Mouse (Mus musculus) megakaryocyte, embryonic 14.5 days (primary cell): ENCODE measurements around the gene Notch4. TPM values are rescaled to one million over a fixed set of nuclear protein-coding genes. Genes with fewer than 3 reads are reported as not detected.

ENCODE experiments used
- H3K27me3 ChIP-seq: replicated peaks from 2 replicates; pipeline ENCODE3; 2012; ENCODE audit warnings: inconsistent platforms
- H3K36me3 ChIP-seq: replicated peaks from 2 replicates; pipeline ENCODE3; 2012; ENCODE audit warnings: low read length, inconsistent platforms, mixed read lengths
- H3K4me1 ChIP-seq: 2 replicates; pipeline ENCODE4 v1.6.1; 2012; ENCODE audit warnings: inconsistent platforms
- H3K4me3 ChIP-seq: replicated peaks from 2 replicates; pipeline ENCODE3; 2012; ENCODE audit warnings: moderate library complexity, mild to moderate bottlenecking, inconsistent platforms
- H3K9me3 ChIP-seq: 2 replicates; pipeline ENCODE4 v1.6.1; 2012; ENCODE audit warnings: inconsistent platforms
- FLI1 ChIP-seq: IDR thresholded peaks from 2 replicates; pipeline ENCODE4 v1.6.1; 2012; ENCODE audit warnings: low read length, inconsistent platforms, mixed read lengths
- GATA1 ChIP-seq: IDR thresholded peaks from 3 replicates; pipeline ENCODE4 v1.6.1; 2012; ENCODE audit warnings: mixed read lengths, low read length, inconsistent platforms, borderline replicate concordance
- polyA plus RNA-seq: library from polyadenylated mRNA; stranded (reverse); fragments of >175 nt; gene quantifications from 2 replicates; pipeline ENCODE4 v1.2.3, GENCODE M21; 2012; ENCODE audit warnings: low replicate concordance; ENCODE audit not compliant: insufficient read depth

Gene Notch4
- polyA plus RNA-seq, 1 experiment, result 0.43 TPM

DNA sequence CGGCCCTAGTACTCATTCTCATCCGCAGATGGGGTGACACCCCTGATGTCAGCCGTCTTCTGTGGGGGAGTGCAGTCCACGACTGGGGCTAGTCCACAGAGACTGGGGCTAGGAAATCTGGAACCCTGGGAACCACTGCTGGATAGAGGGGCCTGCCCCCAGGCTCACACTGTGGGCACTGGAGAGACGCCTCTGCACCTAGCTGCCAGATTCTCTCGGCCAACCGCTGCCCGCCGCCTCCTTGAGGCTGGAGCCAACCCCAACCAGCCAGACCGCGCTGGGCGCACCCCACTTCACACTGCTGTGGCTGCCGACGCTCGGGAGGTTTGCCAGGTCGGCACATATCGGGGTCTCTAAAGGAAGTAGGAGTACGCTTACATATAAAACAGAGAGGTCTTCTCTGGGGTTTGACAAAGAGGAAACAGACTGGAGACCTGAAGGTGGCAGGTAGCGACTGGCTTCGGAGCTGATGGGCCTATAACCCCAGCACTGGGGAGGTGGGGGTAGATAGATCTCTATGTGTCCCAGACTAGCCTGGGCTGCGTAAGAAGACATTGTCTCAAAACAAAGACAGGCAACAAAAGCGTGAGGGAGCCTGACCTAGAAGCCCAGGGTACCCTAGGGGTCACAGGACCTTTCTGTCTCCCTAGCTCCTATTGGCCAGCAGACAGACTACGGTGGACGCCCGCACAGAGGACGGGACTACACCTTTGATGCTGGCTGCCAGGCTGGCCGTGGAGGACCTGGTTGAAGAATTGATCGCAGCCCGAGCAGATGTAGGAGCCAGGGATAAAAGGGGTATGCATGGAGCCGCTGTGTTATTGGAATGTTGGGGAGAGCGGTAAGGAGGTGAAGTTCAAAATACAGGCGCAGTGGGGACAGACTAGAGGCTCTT is 22.1 kb downstream of the Notch4 start:
- Histone ChIP-seq H3K27me3 (peaks cover 30% of the 10 kb centered on the region), H3K9me3 (no peaks in the 10 kb centered on the region), H3K36me3 (no peaks in the 10 kb centered on the region), H3K4me3 (peak overlapping the region; percentile 93), H3K4me1 (peaks cover 44% of the 10 kb centered on the region)
- TF ChIP-seq FLI1 (no peak), GATA1 (no peak)

- H3K9me3 ChIP-seq, result no peaks in the 10 kb centered on the region
- no peaks in the 10 kb centered on the region for H3K36me3 ChIP-seq
- peaks cover 50% of the 10 kb centered on the region for H3K4me1 ChIP-seq
- peaks cover 26% of the 10 kb centered on the region for H3K27me3 ChIP-seq
- no peak for TF ChIP-seq FLI1
- TF ChIP-seq GATA1, result no peak
- H3K4me3 ChIP-seq, result peak overlapping the region; percentile 93
These were observed 22.8 kb downstream of the Notch4 start for GRCm38 (mm10) chr17:34586796-34587422.

GRCm38 (mm10) chr17:34587423-34587811 is 23.3 kb downstream of the Notch4 start:
- Histone ChIP-seq H3K4me1 (peaks cover 50% of the 10 kb centered on the region), H3K27me3 (peaks cover 21% of the 10 kb centered on the region), H3K36me3 (no peaks in the 10 kb centered on the region), H3K4me3 (peak overlapping the region; percentile 93), H3K9me3 (no peaks in the 10 kb centered on the region)
- TF ChIP-seq GATA1 (no peak), FLI1 (no peak)

- no peaks in the 10 kb centered on the region for H3K9me3 ChIP-seq
- H3K4me1 ChIP-seq, result peaks cover 50% of the 10 kb centered on the region
- H3K4me3 ChIP-seq, result peak overlapping the region; percentile 93
- TF ChIP-seq FLI1 (no peak), GATA1 (no peak)
- no peaks in the 10 kb centered on the region for H3K36me3 ChIP-seq
- H3K27me3 ChIP-seq, result peaks cover 18% of the 10 kb centered on the region
These were observed 23.7 kb downstream of the Notch4 start for GRCm38 (mm10) chr17:34587814-34588213.

DNA sequence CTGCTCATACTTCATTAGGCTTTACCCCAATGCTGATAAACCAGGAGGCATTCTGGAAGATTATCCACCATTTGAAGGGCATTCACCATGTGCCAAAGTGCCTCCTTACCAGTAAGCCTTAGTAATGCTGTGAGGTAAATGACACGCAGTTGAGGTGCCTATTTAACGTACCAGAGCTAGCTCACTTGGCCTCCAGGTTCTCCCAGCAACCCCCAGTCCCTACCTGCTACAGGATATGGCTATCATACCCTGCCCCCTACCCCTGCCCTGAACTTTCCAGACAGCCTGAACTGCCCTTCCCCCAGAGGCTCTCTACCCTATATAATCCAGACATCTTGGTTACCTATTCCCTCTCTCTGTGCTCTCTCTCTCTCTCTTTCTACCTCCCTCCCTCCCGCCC is 24.7 kb downstream of the Notch4 start:
- peaks cover 10% of the 10 kb centered on the region for H3K27me3 ChIP-seq
- TF ChIP-seq GATA1, result no peak
- TF ChIP-seq FLI1, result no peak

GRCm38 (mm10) chr17:34589206-34589605 is 25.1 kb downstream of the Notch4 start:
- peaks cover 9% of the 10 kb centered on the region for H3K27me3 ChIP-seq
- H3K9me3 ChIP-seq, result no peaks in the 10 kb centered on the region
- peak overlapping the region; percentile 94 for H3K4me3 ChIP-seq
- H3K36me3 ChIP-seq, result peaks cover 11% of the 10 kb centered on the region
- peaks cover 64% of the 10 kb centered on the region for H3K4me1 ChIP-seq
- no peak for TF ChIP-seq FLI1
- TF ChIP-seq GATA1, result no peak

More for the DNA sequence above, 24.7 kb downstream of the Notch4 start:
- H3K36me3 ChIP-seq, result peaks cover 6% of the 10 kb centered on the region
- H3K9me3 ChIP-seq, result no peaks in the 10 kb centered on the region
- H3K4me3 ChIP-seq, result peak overlapping the region; percentile 93
- H3K4me1 ChIP-seq, result peaks cover 60% of the 10 kb centered on the region

DNA sequence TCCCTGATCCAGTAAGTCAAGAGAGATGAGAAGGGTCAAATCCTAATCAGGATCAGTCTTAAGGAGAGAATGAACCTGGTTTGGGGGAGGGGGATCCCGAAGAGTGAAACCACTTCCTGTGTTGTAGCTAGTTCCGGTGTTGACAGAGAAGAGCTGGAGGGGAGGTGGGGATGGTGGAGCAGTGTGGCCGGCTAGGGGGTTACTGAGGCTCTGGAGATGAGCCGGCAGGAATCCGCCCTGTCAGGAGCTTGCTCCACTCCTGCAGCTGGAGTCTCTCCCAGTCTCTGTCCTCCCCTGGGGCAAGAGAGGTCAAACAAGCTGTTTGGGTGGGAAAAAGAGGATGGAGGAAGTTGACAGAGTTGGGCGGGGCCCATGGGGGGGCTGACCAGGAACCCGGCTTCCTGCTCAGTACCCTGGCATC is 25.6 kb downstream of the Notch4 start, which contains the start of gene Gpsm3:
Gpsm3 (plus strand) TSS at position 126 of the 421 bp plus-strand sequence.
- peak within 1 kb of the TSS; percentile 94 for H3K4me3 ChIP-seq
- H3K4me1 ChIP-seq, result peaks cover 69% of the 10 kb centered on the region
- TF ChIP-seq GATA1, result no peak
- H3K9me3 ChIP-seq, result no peaks in the 10 kb centered on the region
- H3K36me3 ChIP-seq, result peaks cover 16% of the 10 kb centered on the region
- peaks cover 9% of the 10 kb centered on the region for H3K27me3 ChIP-seq

DNA sequence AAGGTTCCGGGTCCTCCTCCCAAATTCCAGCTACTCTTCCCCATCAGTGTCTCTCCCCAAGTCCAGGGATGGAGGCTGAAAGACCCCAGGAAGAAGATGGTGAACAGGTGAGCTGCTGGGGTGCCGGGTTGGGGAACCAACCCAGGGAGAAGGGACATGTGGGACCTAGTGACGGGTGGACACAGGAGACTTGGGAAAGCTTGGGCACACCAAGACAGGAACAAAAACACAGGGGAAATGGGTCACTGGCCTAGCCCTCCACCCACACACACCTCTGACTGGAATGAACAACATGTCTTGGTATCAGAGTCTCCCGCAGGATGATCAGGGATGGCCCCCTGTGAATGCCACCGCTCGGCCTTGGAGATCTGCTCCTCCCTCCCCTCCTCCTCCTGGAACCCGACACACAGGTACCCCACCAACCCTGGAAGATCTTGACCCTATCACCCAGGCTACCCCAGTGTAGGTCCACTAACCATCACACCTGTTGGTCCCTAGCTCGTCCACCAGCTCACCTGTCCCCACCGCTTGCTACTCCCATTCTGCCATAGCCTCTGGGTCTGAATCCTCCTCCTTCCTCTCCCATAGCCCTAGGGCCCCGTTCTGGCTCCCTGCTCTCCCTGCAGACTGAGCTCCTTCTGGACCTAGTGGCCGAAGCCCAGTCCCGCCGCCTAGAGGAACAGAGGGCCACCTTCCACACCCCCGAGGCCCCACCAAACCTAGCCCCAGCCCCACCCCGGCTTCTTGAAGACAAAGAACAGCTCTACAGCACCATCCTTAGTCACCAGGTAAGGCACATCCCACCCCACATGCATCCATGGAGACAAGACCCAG is 26.3 kb downstream of the Notch4 start:
- Histone ChIP-seq H3K4me3 (peak overlapping the region; percentile 94), H3K27me3 (peaks cover 9% of the 10 kb centered on the region), H3K36me3 (peaks cover 22% of the 10 kb centered on the region), H3K9me3 (no peaks in the 10 kb centered on the region), H3K4me1 (peaks cover 75% of the 10 kb centered on the region)
- TF ChIP-seq FLI1 (no peak), GATA1 (no peak)

DNA sequence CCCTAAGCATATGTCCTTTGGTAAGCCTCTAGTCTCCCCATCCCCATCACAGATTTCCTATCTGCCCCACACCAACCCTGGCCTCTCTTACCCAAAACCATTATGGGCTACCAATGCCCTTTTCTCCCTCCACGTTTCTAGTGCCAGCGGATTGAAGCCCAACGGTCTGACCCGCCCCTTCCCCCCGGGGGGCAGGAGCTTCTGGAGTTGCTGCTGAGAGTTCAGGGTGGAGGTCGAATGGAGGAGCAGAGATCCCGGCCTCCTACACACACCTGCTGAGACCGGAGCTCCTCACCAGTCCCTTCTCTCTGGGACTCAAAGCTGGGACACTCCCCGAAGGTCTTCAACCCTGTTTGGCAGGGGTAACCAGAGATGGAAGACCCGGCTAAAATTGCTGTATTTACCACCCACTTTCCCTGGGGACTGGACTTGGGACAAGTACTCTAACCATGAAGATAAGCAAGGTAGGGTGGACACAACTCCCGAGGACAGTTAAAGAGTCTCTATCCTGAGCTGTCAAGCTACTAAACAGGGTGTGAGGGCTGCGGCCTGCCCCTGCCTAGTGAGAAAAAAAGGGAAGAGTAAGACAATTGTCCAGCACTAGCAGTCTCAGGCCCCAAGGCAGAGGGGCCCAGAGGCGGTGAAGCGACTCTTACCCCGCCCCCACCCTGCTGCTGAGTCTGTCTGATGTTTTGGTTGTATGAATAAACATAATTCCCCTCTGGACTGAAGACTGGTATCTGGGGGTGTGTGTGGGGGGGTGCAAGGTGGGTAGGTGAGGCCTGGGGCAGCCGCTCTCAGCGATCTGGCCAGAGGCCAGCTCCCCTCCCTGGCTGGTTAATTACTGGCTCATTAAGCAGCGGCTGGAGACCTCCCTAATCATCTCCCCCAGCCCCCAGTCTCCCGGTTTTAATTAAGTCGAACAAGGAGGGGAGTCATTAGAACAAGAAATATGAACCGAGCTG is 27.2 kb downstream of the Notch4 start, which contains the start of gene Pbx2:
Pbx2 (plus strand) TSS at position 238 of the 965 bp plus-strand sequence.
- Histone ChIP-seq H3K36me3 (peaks cover 32% of the 10 kb centered on the region), H3K27me3 (peaks cover 2% of the 10 kb centered on the region), H3K4me3 (peak within 1 kb of the TSS; percentile 94), H3K4me1 (peaks cover 78% of the 10 kb centered on the region), H3K9me3 (no peaks in the 10 kb centered on the region)
- no peak for TF ChIP-seq FLI1
- no peak for TF ChIP-seq GATA1
